Mouse (Mus musculus): ENCODE results near the gene Epor.

- no peak for TF ChIP-seq CTCF (IDR thresholded peaks at IDR 0.05; ENCODE audit: borderline replicate concordance, extremely low read depth, insufficient read depth, insufficient read length)
- no peak for TF ChIP-seq POLR2A (IDR thresholded peaks at IDR 0.05; ENCODE audit: borderline replicate concordance, extremely low read depth, insufficient read depth, insufficient read length, poor library complexity, severe bottlenecking)
Measured at GRCm38 (mm10) chr9:21948790-21949189, 14.5 kb downstream of the Epor start.

Measured in brain, embryonic 14.5 days (tissue).